Mouse (Mus musculus) megakaryocyte-erythroid progenitor cell, adult 5-6 weeks (primary cell): ENCODE measurements around the gene Fzd1. TPM values are rescaled to one million over a fixed set of nuclear protein-coding genes. Genes with fewer than 3 reads are reported as not detected.
A peak's percentile ranks its signal among the peaks of the same experiment; 100 is the strongest.

Experiments
- ATAC-seq: replicated peaks from 2 replicates; pipeline ENCODE4 v1.8.0; 2016; ENCODE audit warnings: mild to moderate bottlenecking, inconsistent platforms; ENCODE audit not compliant: severe bottlenecking, poor library complexity, low FRiP score, low TSS enrichment
- total RNA-seq, 2 experiments: library from RNA; stranded (forward) in 1 of 2; stranded (reverse) in 1 of 2; fragments of 200-1000, 215-1000 nt in 1 of 2; fragments of >200 nt in 1 of 2; fragmentation: Nextera tagmentation in 1 of 2; gene quantifications; 2 replicates each; pipeline ENCODE4 v1.2.3; 2014 to 2017

Gene Fzd1
- not detected in 2 replicates for total RNA-seq (2014; fragmentation: Nextera tagmentation)
- not detected in 2 replicates for total RNA-seq (2017)

DNA sequence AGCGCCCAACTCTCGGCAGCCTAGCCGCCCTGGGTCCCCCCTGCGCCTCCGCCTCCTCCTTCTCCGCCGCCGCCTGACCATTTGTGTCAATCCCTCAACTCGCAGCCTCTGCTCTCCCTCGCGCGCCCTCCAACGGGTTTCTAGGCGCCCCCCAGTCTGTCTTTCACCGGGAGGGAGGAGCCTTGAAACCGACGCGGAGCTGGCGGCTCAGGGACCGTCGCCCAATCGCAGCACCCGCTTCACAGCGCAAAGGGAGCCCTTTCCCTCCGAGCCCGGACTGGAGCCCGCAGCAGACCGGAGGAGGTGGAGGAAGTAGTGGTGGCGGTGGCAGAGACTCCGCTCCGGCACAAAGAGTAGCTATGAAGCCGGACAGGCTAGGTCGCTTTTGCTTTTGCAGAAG, at the start of gene Fzd1:
Gene Fzd1 (minus strand): TSS at position 134 of the 400 bp plus-strand sequence.
- peak; percentile 69 for ATAC-seq

DNA sequence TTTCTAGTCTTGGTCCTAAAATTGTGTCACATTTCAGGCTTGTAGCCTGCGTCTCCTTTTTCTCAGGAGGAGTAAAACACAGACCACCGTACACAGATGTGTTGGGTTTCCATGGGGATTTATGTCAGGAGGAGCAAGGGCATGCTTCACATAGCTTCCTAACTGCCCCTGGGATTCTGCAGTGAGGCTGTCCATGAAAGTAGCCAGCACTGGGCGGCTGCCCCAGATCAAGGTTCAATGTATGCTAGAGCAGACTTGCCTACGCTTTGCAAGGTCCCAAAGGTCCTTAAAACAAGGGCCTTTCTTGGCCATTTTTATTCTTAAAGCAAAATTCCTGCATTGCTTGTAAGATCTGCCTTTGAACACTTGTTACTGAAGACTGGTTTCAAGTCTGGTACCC, 47.4 kb upstream of the Fzd1 start:
- no peak for ATAC-seq

DNA sequence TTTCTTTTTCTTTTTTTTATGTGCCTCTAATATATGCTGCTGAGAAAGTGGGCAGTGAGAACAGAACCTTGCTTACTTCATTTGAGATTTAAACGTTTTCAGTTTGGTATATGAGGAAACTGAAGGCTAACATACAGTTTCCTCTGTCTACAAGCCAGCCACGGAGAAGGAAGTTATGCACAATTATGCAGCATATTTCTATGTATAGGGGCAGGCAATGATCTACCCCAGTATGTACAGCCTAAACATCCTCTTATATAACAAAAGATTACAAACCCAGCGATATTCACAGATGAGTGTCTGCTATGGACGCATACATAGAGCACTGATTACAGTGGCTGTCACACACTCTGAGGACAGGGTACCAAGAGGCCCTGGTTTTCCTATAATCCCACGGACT, 45.9 kb upstream of the Fzd1 start:
- no peak for ATAC-seq

DNA sequence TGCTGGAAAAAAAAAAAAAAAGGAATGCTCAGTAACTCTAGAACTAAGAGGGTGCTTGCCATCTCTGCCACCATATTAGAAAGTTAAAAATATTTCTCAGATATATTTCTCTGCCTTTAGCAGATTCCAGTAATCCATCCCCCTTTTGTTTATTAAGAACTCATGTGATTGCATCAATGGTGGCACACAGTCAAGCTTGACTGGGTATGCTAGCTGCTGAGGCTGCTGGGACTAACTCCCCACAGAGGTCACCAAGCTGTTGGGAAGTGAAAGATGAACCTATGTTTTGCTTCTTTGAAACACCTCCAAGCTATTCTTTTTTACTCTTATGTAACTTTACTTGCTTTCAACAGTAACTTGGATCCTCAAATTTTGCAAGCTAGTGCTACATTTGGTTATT, 44.1 kb upstream of the Fzd1 start:
- ATAC-seq: no peak

DNA sequence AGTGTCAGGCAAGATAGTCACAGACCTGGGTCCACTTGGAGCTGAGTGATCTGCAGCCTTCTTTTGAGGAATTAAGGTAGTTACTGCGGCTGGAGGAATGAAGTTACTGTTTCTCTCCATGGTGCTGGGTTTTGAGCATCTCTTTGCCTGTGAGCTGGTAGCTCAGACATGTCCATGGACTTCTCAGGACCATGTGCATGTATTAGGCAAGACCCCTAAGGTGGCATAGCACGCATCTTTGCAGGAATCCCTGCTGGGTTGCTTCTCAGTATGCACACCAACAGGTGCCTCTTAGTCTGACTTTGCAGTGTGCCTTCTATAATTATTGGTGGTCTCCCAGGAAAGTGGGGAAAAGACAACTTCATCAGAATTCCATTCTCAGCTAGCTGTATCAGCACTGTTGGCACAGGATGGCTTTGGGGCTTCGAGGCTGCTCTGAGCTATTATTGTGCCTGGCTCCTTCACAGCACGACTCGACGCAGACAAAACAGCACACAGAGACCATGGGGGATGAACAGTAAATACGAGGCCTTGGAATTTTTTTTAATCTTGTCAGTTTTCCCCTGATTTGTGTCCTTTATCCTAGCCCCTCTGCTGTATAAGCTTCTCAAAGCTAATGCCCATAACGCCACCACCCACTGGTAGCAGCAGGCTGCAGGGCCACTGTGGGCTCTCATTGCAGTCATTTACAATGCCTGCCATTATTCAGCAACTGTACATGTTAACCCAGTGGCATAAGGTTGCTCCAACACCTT, 43.4 kb upstream of the Fzd1 start:
- ATAC-seq: no peak

DNA sequence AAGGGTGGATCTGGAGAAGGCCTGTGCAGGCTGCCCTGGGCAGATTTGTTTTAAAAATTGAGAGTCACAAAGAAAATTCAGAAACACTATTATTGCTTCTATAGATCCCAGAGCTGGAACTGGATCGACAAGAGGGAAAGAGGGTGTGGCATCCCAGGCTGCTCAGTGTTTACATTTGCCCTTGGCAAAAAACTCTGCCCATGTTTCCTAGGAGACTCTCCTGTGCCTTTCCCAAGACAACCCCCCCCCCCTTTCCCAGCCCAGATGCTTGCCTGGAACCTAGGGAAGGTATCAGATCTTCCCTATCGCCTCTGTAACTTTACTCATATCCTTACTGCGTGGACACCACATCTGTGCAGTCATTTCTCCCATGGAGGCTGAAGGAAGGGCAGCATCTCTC, 33.4 kb upstream of the Fzd1 start:
- no peak for ATAC-seq

DNA sequence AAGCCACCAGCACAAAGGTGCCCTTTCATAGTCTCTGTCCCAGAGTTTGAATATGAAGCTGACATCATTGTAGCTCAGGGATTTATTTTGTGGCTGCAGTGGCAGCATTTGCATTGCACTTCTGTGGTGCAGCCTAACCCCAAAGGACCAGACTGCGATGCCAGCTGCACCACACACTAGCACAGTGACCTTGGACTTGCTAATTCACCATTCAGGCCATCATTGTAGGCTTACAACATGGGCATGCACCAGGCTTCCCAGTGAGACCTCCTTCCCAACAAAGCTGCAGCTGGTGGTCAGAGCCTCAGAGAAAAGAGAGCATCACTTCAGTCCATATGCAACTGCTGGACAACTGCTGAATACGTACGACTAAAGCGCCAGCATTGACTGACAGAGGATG, 32.4 kb upstream of the Fzd1 start:
- ATAC-seq: no peak

DNA sequence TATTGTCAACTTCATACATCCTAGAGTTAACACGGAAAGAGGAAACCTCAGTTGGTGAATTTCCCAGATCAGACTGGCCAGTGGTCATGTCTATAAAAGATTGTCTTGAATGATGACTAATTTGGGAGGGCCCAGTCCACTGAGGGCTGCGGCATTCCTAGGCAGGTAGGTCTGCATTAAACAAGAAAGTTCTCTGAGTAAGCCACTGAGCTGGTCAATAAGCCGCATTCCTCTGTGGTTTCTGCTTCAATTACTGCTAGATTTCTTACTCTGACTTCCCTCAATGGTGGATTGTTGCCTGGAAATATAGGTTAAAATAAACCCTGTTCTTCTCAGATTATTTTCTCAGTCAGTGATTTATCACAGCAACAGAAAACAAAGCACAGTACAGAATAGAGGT, 30.6 kb upstream of the Fzd1 start:
- ATAC-seq: no peak

DNA sequence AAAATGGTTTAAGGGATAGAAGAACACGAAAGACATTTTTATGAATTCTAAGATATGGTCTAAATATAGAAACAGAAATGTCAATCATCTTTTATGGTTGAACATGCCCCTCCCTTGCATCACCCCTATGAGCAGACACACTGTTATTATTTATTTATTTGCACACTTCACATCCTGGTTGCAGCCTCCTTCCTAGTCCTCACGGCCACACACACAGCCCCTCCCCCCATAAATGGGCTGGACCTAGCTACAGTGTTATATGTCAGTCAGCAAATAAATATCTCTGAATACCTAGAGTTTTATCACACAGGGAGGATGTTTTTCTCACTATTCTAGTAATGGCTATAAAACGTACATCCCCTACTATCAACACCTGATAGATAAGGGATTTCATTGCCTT, 29.0 kb upstream of the Fzd1 start:
- no peak for ATAC-seq

DNA sequence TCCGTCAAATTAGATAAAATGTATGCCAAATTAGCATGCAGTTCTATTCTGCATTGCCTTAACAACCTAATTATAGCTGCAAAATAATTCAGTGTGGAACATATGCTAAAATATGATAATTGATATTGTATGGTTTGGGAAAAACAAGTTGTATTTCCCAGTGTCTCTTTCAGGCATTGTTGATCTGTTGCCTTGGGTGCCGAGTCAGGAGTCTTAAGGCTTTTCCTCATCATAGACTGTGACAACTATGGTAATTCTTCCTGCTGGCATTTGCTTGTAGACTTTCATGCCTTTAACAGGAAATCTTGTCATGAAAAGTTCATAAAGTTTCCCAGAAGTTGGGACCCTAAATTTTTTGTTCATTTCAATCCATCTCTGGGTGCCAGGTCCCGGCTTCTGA, 20.4 kb upstream of the Fzd1 start:
- ATAC-seq: no peak

DNA sequence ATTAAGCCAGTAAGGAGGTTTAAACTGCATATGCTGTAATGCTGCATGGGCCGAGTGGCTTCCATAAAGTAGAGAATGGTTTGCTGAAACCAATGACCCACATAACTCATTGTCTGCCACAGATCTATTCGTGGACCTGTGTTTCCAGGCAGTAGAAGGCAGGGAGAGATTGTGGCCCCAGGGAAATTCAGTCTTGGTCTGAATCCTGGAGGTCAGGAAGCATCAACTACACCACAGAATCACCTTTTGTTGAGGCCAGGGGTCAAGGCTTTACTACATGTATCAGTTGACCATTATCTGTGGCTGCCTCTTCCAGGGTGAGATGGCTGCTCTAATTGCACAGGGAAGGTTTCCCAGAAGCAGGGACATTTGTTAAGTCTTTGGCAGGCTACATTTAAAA, 18.7 kb upstream of the Fzd1 start:
- no peak for ATAC-seq

DNA sequence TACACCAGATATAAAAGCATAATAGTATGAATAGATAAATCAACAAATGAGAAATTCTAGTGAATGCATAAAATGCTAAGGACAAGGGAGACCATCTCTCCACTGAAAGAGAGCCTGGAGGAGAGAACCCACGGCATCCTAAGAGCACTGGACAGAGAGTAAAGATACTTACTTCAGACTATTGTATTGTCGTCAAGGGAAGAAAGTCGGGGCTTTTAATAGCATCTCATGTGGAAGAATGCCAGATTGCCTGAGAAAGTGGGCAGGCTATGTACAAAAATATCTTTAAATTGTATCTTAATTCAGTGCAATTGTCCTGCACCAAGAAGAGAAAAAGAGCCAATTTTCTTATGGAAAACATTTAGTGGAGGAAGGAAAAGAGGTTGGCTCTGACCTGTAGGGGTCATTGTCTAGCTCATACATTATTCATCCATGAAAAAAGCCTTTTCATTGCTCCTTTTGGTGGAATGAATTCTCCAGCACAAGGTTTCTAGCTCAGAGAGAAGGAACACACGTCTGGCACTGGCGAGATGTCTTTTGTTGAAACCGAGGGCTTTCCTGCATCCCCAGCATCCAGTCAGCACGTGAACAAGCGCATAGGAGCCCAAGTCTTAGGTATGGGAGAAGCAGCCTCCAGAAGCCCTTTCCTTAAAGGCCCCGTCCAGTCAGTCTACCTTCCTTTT, 15.4 kb upstream of the Fzd1 start:
- no peak for ATAC-seq

DNA sequence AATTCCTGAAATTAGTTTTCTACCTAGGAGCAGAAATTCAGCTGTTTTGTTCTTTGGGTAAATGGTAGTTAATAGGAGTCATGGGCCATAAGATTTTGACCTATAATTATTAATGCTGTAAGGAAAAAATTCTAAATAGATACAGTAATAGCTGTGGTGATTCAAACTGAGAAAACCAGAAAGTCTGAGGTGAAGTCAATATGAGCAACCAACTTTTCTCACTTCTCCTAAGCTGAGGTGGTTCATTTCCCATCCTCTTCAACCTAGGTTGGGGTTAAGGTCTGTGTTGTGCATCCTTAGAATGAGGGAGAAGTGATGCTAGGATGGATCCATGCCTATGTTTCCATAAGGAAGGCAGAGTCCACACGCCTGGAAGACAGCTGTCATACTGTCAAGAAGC, 12.8 kb upstream of the Fzd1 start:
- ATAC-seq: no peak

DNA sequence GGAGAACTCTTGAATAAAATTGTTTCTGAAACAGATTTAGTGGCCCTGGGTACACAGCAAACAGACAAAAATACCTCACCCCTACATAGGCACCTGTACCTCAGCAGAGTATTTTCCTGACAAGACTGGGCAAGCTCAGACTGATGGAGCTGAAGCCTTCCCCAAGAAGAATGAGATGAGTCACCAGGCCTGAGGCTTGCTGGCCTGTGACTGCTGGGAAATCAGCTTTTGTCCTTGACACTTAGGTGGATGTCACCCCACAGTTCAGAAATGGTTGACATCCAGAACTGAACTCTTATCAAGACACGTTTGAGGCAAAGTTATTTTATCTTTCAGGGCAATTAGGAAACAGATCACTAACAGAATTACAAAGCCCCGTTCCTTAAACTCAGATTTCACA, 10.1 kb upstream of the Fzd1 start:
- ATAC-seq: no peak

DNA sequence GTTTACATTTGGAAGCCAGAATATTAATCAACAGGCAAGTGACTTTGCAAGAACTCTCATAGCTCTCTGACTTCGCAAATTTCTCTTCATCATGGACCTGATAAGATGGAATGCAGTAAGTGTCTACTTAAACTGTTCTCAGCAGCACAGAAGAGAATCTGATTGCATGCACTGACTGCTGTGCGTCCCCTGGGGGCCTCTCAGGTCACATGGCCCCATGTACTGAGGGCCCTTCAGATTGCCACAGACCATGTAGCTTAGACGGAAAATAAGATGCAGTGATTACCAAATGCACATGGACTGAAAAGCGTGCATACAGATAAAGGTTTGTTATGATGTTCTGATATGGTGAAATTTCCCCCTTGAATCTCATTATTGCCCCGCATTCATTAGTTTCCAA, 8.9 kb upstream of the Fzd1 start:
- no peak for ATAC-seq

DNA sequence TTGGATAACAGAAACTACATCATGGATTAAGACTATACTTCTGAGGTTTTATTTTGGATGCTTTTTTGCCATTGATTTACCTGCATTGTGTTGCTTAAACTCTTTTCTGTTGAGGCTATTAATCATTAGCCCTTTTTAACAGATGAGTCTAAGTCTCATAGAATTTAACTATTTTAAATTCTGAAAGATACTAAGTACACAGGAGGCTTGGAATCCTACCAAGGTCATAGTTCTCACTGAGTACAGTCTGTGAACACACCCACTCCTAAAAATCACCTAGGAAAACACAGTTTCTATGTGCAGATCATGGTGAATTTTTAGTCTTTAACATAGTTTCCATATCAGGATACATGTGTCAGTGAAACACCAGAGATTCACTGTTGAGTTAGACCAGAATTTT, 4.1 kb upstream of the Fzd1 start:
- ATAC-seq: no peak

DNA sequence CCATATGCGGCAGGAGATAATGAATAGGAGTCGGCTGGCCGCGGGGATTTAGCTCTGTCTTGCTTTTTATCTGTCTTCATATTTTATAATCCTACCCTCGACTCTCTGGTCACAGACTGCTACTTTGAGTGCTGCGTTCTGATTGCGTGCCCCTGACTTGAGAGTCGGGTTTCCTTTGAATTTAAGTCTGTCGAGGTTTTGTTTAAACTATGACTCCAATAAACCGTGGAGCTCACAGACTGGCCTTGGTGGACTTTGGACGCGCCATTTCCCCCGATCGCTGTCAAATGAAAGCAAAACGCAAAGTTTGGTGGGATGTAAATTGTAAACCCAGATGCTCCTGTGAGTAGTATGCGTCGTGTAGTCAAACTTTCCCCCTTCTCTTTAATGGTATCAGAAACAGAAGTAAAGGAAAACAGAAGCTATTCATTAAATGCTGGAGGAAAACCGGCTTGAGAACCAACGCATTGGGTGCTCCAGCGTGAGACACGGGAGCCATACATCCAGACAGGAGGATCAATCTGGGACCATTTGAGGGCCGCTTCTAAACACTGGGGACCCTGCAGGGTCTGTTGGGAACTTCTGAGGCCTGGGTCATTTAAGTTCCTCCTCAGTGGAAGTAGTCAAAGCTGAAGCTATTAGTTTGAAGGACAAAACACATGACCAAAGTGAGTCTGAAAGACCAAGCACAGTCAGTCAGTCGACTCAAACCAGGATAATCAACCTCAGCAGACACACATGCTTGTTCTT, 671 bp upstream of the Fzd1 start:
- no peak for ATAC-seq

DNA sequence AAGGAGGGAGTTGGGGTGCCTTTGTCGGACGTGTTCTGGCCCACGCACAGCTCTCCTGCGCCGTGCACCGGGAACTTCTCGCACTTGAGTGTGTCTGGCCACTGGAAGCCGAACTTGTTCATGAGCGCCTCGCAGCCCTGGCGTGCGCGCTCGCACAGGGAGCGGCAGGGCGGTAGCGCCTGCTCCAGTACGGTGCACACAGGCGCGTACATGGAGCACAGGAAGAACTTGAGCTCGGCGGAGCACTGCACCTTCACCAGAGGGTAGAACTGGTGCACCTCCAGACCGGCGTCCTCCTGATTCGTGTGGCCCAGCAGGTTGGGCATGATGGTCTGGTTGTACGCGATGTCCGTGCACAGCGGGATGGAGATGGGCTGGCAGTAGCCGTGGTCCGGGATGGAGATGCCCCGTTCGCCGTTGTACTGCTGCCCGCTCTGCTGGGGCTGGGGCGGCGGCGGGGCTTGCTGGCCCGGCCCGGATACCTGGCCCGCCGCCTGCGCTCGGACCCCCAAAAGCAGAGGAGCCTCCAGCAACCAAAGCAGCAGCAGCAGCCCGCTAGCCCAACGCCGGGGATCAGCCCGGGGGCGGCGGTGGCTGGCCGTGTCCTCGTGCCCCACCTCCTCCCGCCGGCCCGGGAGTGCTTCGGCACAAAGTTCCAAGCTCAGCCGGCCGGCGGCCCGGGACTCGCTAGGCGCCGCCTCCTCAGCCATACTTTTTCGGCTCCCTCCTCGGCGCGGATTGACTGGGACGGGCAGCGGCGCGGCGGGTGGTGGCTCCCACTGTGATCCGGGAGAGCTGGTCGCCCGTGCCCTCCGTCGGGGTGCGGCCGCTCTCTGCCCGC, 744 bp downstream of the Fzd1 start:
- ATAC-seq: no peak; the same call in 1 of the 2 replicates

DNA sequence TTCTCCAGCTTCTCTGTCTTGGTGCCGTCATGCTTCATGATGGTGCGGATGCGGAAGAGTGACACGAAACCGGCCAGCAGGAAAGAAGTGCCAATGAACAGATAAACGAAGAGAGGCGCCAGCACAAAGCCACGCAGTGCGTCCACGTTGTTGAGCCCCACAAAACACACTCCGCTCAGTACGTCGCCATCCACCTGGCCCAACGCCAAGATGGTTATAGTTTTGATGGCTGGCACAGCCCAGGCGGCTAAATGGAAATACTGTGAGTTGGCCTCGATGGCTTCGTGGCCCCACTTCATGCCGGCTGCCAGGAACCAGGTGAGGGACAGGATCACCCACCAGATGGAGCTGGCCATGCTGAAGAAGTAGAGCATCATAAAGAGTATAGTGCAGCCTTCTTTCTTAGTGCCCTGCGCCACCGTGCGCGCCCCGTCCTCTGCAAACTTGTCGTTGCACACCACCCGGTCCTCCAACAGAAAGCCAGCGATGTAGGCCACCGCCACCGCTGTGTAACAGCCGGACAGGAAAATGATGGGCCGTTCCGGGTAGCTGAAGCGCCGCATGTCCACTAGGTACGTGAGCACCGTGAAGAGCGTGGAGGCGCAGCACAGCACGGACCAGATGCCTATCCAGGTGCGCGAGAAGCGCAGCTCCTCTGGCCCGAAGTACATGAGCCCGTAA, 1.7 kb downstream of the Fzd1 start:
- ATAC-seq: 0 out of 2 replicates have a peak, but pooled peaks have one; percentile 20
